Mouse (Mus musculus): ENCODE data around the gene Pram1. TPM values are rescaled to one million over a fixed set of nuclear protein-coding genes. Genes with fewer than 3 reads are reported as not detected.
"Not testable (repeated sequence)": the region's sequence is repeated elsewhere in the genome, so short reads cannot be mapped to it uniquely, and the experiment has no call there.

Pram1 gene
- total and polyA plus RNA-seq, 3 experiments, result 0.12 to 1.6 TPM; not detected in 1

DNA sequence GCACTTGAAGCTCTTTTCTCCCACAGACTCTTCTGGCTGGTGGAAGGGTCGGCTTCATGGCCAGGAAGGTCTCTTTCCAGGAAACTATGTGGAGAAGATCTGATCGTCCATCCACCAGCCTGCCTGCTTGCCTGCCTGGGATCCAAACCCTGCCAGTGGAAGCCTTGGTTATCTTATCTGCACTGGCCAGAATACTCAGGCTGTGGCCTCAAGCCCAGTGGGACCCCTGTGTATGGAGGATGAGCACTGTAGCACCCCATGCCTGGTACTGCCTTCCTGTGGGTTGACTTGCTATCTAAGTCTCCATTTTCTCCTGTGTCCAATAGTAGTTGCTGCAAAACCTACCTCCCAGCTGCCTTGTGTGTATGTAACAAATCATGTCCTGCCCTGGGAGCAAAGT is 30.6 kb upstream of the Pram1 start:
- H3K4me3 ChIP-seq (ENCODE audit: control insufficient read depth in 1 of 2, insufficient read depth in 1 of 2, low read depth in 2 of 2, low read length in 2 of 2), result no peak overlapping the region
- no peaks in the 10 kb centered on the region for H3K79me2 ChIP-seq (ENCODE audit: control insufficient read depth, insufficient read depth, low read length, poor library complexity)
- H3K36me3 ChIP-seq (ENCODE audit: control insufficient read depth in 1 of 2, insufficient read depth in 2 of 2, low read length in 2 of 2), result no peaks in the 10 kb centered on the region
- TF ChIP-seq ELF1 (IDR thresholded peaks at IDR 0.05; ENCODE audit: low read depth, low read length) (no peak), BHLHE40 (IDR thresholded peaks at IDR 0.05; ENCODE audit: borderline replicate concordance, low read depth, low read length) (no peak), POLR2AphosphoS5 (IDR thresholded peaks at IDR 0.05; ENCODE audit: borderline replicate concordance, low read depth, low read length) (no peak), HCFC1 (IDR thresholded peaks at IDR 0.05; ENCODE audit: low read depth, low read length) (no peak), RCOR1 (IDR thresholded peaks at IDR 0.05; ENCODE audit: low read depth, low read length) (no peak)
- no peak overlapping the region for H3K9ac ChIP-seq (ENCODE audit: control insufficient read depth, low read depth, low read length, poor library complexity, severe bottlenecking)
- H3K4me1 ChIP-seq (ENCODE audit: control insufficient read depth in 1 of 2, insufficient read depth in 2 of 2, low read length in 2 of 2), result no peaks in the 10 kb centered on the region
- DNase-seq (ENCODE audit: low read depth, low spot score), result no peak
- H3K9me3 ChIP-seq (replicated peaks; ENCODE audit: insufficient read depth, low read length), result no peaks in the 10 kb centered on the region
- H3K27me3 ChIP-seq (ENCODE audit: control insufficient read depth in 1 of 2, insufficient read depth in 2 of 2, low read length in 2 of 2), result peaks cover 0 to 4% of the 10 kb centered on the region in 2 experiments; a peak in 3 of 4 replicates
- H3K27ac ChIP-seq (ENCODE audit: control insufficient read depth, low read depth, low read length), result no peak overlapping the region

DNA sequence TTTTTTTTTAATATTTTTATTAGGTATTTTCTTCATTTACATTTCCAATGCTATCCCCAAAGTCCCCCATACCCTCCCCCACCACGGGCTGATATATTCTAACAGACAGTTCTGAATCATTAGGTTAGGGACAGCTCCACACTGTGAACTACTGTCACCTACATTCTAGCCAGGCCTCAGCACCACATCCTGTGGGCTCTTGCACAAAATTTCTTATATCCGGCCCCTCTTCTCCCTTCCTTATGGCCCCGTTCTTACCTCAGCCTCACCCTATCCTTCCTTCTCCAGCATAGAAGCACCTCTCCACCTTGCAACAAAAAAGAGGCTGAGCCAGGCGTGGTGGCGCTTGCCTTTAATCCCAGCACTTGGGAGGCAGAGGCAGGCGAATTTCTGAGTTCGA is 27.3 kb upstream of the Pram1 start:
- no peak overlapping the region for H3K9ac ChIP-seq (ENCODE audit: control insufficient read depth, low read depth, low read length, poor library complexity, severe bottlenecking)
- H3K27me3 ChIP-seq (ENCODE audit: control insufficient read depth in 1 of 2, insufficient read depth in 2 of 2, low read length in 2 of 2), result no peaks in the 10 kb centered on the region; a peak in 1 of 4 replicates
- no peak for TF ChIP-seq TCF12 (IDR thresholded peaks at IDR 0.05; ENCODE audit: low read depth, low read length)
- H3K9me3 ChIP-seq (replicated peaks; ENCODE audit: insufficient read depth, low read length), result no peaks in the 10 kb centered on the region
- H3K4me1 ChIP-seq (ENCODE audit: control insufficient read depth in 1 of 2, insufficient read depth in 2 of 2, low read length in 2 of 2), result no peaks in the 10 kb centered on the region
- DNase-seq (ENCODE audit: low read depth, low spot score), result no peak
- H3K79me2 ChIP-seq (ENCODE audit: control insufficient read depth, insufficient read depth, low read length, poor library complexity), result no peaks in the 10 kb centered on the region
- H3K4me3 ChIP-seq (ENCODE audit: control insufficient read depth in 1 of 2, insufficient read depth in 1 of 2, low read depth in 2 of 2, low read length in 2 of 2), result no peak overlapping the region
- no peak overlapping the region for H3K27ac ChIP-seq (ENCODE audit: control insufficient read depth, low read depth, low read length)
- H3K36me3 ChIP-seq (ENCODE audit: control insufficient read depth in 1 of 2, insufficient read depth in 2 of 2, low read length in 2 of 2), result no peaks in the 10 kb centered on the region

DNA sequence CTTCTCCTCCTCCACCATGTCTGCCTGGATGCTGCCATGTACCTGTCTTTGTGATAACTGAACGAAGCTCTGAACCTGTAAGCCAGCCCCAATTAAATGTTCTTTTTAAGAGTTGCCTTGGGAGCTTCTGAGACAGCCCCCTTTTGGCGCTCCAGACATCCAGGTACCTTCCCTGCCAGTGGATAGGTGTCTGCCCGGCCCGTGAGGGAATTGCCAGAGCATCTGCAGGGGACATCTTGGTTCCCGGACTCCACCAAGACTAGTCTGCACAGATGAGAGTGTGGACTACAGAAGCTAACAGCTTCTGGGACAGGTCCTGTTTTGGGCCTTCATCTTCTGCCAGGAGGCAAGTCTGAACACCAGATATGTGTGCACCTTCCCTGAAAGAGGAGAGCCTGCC is 24.1 kb upstream of the Pram1 start:
- not testable (repeated sequence) for H3K36me3 ChIP-seq (ENCODE audit: control insufficient read depth in 1 of 2, insufficient read depth in 2 of 2, low read length in 2 of 2); H3K4me3 ChIP-seq (ENCODE audit: control insufficient read depth in 1 of 2, insufficient read depth in 1 of 2, low read depth in 2 of 2, low read length in 2 of 2); H3K9ac ChIP-seq (ENCODE audit: control insufficient read depth, low read depth, low read length, poor library complexity, severe bottlenecking); DNase-seq (ENCODE audit: low read depth, low spot score); H3K9me3 ChIP-seq (replicated peaks; ENCODE audit: insufficient read depth, low read length); H3K4me1 ChIP-seq (ENCODE audit: control insufficient read depth in 1 of 2, insufficient read depth in 2 of 2, low read length in 2 of 2); H3K27ac ChIP-seq (ENCODE audit: control insufficient read depth, low read depth, low read length); H3K79me2 ChIP-seq (ENCODE audit: control insufficient read depth, insufficient read depth, low read length, poor library complexity); H3K27me3 ChIP-seq (ENCODE audit: control insufficient read depth in 1 of 2, insufficient read depth in 2 of 2, low read length in 2 of 2)

DNA sequence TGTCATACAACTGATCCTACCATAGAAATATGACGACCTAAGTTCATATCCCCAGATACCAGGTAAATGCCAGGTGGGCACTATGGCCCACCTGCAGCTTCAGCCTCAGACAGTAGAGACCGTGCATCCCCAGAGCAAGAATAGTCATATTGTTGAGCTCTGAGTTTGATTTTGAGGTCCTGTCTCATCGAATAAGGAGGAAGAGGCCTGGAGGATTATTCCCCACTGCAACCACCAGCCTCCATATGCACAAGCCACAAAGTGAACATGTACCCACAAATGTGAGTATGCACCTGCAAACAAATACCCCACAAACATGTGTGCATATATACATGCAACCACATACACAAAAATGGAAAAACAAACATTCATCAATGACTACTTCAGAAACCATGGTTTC is 10.6 kb upstream of the Pram1 start:
- DNase-seq (ENCODE audit: low read depth, low spot score), result no peak
- Histone ChIP-seq H3K4me1 (ENCODE audit: control insufficient read depth in 1 of 2, insufficient read depth in 2 of 2, low read length in 2 of 2) (peaks cover 0 to 12% of the 10 kb centered on the region in 2 experiments; a peak in 2 of 4 replicates), H3K9ac (ENCODE audit: control insufficient read depth, low read depth, low read length, poor library complexity, severe bottlenecking) (no peak overlapping the region), H3K9me3 (replicated peaks; ENCODE audit: insufficient read depth, low read length) (no peaks in the 10 kb centered on the region), H3K27me3 (ENCODE audit: control insufficient read depth in 1 of 2, insufficient read depth in 2 of 2, low read length in 2 of 2) (no peaks in the 10 kb centered on the region), H3K79me2 (ENCODE audit: control insufficient read depth, insufficient read depth, low read length, poor library complexity) (peaks cover 1% of the 10 kb centered on the region; the same call in 1 of the 2 replicates), H3K4me3 (ENCODE audit: control insufficient read depth in 1 of 2, insufficient read depth in 1 of 2, low read depth in 2 of 2, low read length in 2 of 2) (no peak overlapping the region), H3K27ac (ENCODE audit: control insufficient read depth, low read depth, low read length) (no peak overlapping the region), H3K36me3 (ENCODE audit: control insufficient read depth in 1 of 2, insufficient read depth in 2 of 2, low read length in 2 of 2) (peaks cover 0 to 7% of the 10 kb centered on the region in 2 experiments; a peak in 2 of 4 replicates)
- TF ChIP-seq MXI1 (IDR thresholded peaks at IDR 0.05; ENCODE audit: low read depth, low read length), result no peak
- TF ChIP-seq MYC (IDR thresholded peaks at IDR 0.05; ENCODE audit: low read depth, low read length), result no peak
- no peak for TF ChIP-seq TAL1 (IDR thresholded peaks at IDR 0.05; ENCODE audit: low read length)
- TF ChIP-seq MYB (IDR thresholded peaks at IDR 0.05; ENCODE audit: low read depth, low read length), result no peak
- TF ChIP-seq NRF1 (IDR thresholded peaks at IDR 0.05; ENCODE audit: insufficient read depth, low read depth, low read length, poor library complexity, severe bottlenecking), result no peak
- TF ChIP-seq ELF1 (IDR thresholded peaks at IDR 0.05; ENCODE audit: low read depth, low read length), result no peak
- no peak for TF ChIP-seq SMC3 (IDR thresholded peaks at IDR 0.05; ENCODE audit: low read depth, low read length)
- no peak for TF ChIP-seq POLR2AphosphoS2 (IDR thresholded peaks at IDR 0.05; ENCODE audit: low read length)
- TF ChIP-seq MAZ (IDR thresholded peaks at IDR 0.05; ENCODE audit: low read depth, low read length), result no peak
- no peak for TF ChIP-seq GABPA (IDR thresholded peaks at IDR 0.05; ENCODE audit: low read depth, low read length)
- no peak for TF ChIP-seq GATA1 (IDR thresholded peaks at IDR 0.05; ENCODE audit: low read depth, low read length)
- no peak for TF ChIP-seq USF1 (IDR thresholded peaks at IDR 0.05; ENCODE audit: low read depth, low read length)
- TF ChIP-seq POLR2A (IDR thresholded peaks at IDR 0.05; ENCODE audit: control insufficient read depth in 1 of 2, insufficient read depth in 1 of 2, low read depth in 1 of 2, low read length in 2 of 2, poor library complexity in 1 of 2), result no peak
- no peak for TF ChIP-seq CTCF (IDR thresholded peaks at IDR 0.05 in 2 of 3, conservative IDR thresholded peaks at IDR 0.05 in 1 of 3; ENCODE audit: control insufficient read depth in 1 of 3, insufficient read depth in 1 of 3, low read depth in 2 of 3, low read length in 3 of 3, poor library complexity in 1 of 3, severe bottlenecking in 1 of 3)
- no peak for TF ChIP-seq KAT2A (conservative IDR thresholded peaks at IDR 0.05; ENCODE audit: low read depth, low read length)
